Mouse (Mus musculus) C2C12 (cell line): ENCODE measurements around the gene Gm10719.
"Not testable (repeated sequence)": the region's sequence is repeated elsewhere in the genome, so short reads cannot be mapped to it uniquely, and the experiment has no call there.

Source experiments
- CTCF ChIP-seq: IDR thresholded peaks from one replicate; pipeline ENCODE4 v1.5.1; 2011; ENCODE audit not compliant: control insufficient read depth, insufficient read depth, insufficient read length
- MYOD1 ChIP-seq: IDR thresholded peaks from one replicate; pipeline ENCODE4 v1.6.1; 2011; ENCODE audit warnings: low read depth; ENCODE audit not compliant: control insufficient read depth, insufficient read length
- MYOG ChIP-seq: IDR thresholded peaks from one replicate; pipeline ENCODE4 v1.6.1; 2011; ENCODE audit not compliant: control insufficient read depth, insufficient read length; ENCODE audit errors: extremely low read depth
- USF1 ChIP-seq: IDR thresholded peaks from one replicate; pipeline ENCODE4 v1.6.1; 2011; ENCODE audit warnings: low read depth, mild to moderate bottlenecking, control low read depth, moderate library complexity

- not testable (repeated sequence) for TF ChIP-seq CTCF, MYOD1, USF1, MYOG
These were observed 6.2 kb downstream of the Gm10719 start, which contains the start of gene Gm10718 for GRCm38 (mm10) chr9:3023312-3023984.
